Mouse (Mus musculus) cerebellum, adult 2 months (tissue): ENCODE measurements around the gene Nlgn1.

Experiments used
- CTCF ChIP-seq: fragments of 200-500 bp; IDR thresholded peaks from 2 replicates; pipeline ENCODE4 v1.5.1; 2011; ENCODE audit warnings: low read depth, mild to moderate bottlenecking, control low read depth, low read length, moderate library complexity, borderline replicate concordance; ENCODE audit not compliant: insufficient read depth
- POLR2A ChIP-seq: fragments of 200-500 bp; IDR thresholded peaks from 2 replicates; pipeline ENCODE4 v1.6.1; 2011; ENCODE audit warnings: low read length, control low read depth, borderline replicate concordance; ENCODE audit not compliant: insufficient read depth

- TF ChIP-seq CTCF (no peak), POLR2A (no peak)
Measured at GRCm38 (mm10) chr3:25683696-25684095, 648.6 kb downstream of the Nlgn1 start.
